Mouse (Mus musculus): ENCODE results near the gene Bcl7a. TPM values are rescaled to one million over a fixed set of nuclear protein-coding genes. Genes with fewer than 3 reads are reported as not detected.

Gene Bcl7a
- total RNA-seq, 2 experiments from 2014 or later, result 72.7 to 78.5 TPM

GRCm38 (mm10) chr5:123416149-123416548, 72.5 kb downstream of the Bcl7a start:
- no peak for DNase-seq (ENCODE audit: low spot score in 2 of 2)

DNA sequence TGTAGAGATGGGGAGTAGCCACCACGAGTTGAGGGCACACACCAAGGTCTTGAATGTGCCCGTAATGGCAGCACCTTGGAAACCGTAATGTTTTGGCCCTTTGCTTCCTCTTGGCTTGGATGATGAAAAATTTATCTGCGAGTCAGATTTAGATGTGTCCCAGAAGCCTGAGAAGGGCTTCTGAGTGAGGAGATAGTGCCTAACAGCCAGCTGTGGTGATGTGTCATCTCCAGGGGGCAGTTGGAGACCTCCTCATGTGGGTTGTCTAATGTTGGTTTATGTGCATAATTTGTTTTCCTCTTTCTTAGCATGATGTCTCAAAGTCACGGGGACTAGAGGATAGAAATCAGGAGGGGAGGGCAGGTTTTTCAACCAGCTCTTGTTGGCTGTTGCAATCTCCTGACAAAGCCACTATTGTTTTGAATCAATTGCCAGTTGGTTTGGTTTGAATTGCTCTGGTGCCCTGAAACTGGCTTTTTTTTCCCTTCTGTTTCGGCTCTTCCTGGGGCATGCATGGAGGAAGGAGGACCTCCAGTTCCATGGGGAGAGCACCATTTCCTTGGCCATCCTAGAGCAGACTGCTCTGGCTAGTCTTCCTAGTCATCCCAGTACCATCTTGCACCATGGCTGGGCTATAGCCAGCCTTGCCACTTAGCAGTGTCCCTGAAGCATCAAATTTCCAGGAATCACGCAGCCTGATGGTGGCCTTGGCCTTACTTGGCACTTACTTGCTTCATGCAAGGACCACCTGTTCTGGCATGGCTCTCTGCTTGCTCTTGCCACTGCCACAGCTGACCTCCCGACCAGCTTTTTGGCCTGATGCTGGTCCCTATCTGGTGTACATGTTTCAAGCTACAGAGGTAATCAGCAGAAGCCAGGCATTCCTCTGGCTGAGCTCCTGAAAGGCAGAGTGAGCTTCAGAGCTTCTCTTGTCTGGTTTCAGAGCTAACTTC, 73.2 kb downstream of the Bcl7a start:
- no peak for DNase-seq (ENCODE audit: low spot score in 2 of 2)

DNA sequence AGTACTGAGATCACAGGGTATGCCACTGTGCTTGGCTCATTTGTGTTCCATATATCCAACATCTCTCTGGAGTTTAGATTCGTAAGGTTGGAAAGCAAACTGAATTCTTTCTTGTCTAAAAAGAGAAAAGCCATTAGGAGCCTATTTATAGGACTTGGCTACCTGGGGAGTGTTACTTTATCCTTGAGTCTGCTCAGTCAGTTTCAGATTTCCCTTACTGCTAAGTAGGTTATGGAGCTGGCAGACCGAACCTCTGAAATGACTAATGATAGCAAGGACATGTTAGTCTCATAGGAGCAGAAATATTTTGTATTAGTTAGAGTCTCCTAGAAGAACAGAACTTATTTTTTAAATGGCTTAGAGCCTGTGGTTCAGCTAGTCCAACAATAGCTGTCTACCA, 80.3 kb downstream of the Bcl7a start:
- no peak for DNase-seq (ENCODE audit: low spot score in 2 of 2)

Other genes starting within 250 kb of the Bcl7a start
- gene Rhof, start 211.1 kb upstream of the Bcl7a start, total RNA-seq (2021), result 10 to 100 TPM; 40.9 to 46.6 TPM
- gene Setd1b, start 201.6 kb upstream of the Bcl7a start, total RNA-seq (2021), result 10 to 100 TPM; 31.7 to 35.0 TPM
- gene Psmd9, start 174.4 kb upstream of the Bcl7a start, total RNA-seq (2021), result 10 to 100 TPM; 31.4 to 39.8 TPM
- gene Hpd, start 161.1 kb upstream of the Bcl7a start, total RNA-seq (2021), result under 1 TPM in 1 of 2 experiments, not detected in 1; 0.55 TPM
- 1 to 10 TPM; 5.4 to 7.3 TPM for gene Wdr66, start 91.7 kb upstream of the Bcl7a start, total RNA-seq (2021)
- 10 to 100 TPM; 22.3 to 22.7 TPM for gene Mlxip, start 51.0 kb downstream of the Bcl7a start, total RNA-seq (2021)
- 1 to 10 TPM; 1.7 to 2.2 TPM for gene Lrrc43, start 145.5 kb downstream of the Bcl7a start, total RNA-seq (2021)
- not detected for gene Il31, start 145.7 kb downstream of the Bcl7a start, total RNA-seq (2021)
- gene B3gnt4, start 166.6 kb downstream of the Bcl7a start, total RNA-seq (2021), result 1 to 10 TPM; 1.3 to 1.8 TPM
- gene Diablo, start 180.3 kb downstream of the Bcl7a start, total RNA-seq (2021), result 10 to 100 TPM; 41.3 to 48.8 TPM
- 1 to 10 TPM; 6.2 to 8.7 TPM for gene Gm49027, start 181.7 kb downstream of the Bcl7a start, total RNA-seq (2021)
- 10 to 100 TPM; 71.4 to 72.0 TPM for gene Vps33a, start 229.2 kb downstream of the Bcl7a start, total RNA-seq (2021)